Mouse (Mus musculus): ENCODE measurements around the gene Wdr82.
"Not testable (repeated sequence)": the region's sequence is repeated elsewhere in the genome, so short reads cannot be mapped to it uniquely, and the experiment has no call there.

Wdr82 gene

GRCm38 (mm10) chr9:106160426-106160825 lies 10.3 kb upstream of the Wdr82 start:
- in situ Hi-C loops (cut with MseI, MboI) = no loop called here

- in situ Hi-C loops (cut with MseI, MboI) = no loop called here
These were observed 4.0 kb upstream of the Wdr82 start for GRCm38 (mm10) chr9:106166709-106167108.

- in situ Hi-C loops (cut with MseI, MboI) = no loop called here
These were observed 3.5 kb upstream of the Wdr82 start for GRCm38 (mm10) chr9:106167241-106167640.

GRCm38 (mm10) chr9:106167703-106168102 lies 3.0 kb upstream of the Wdr82 start:
- in situ Hi-C loops (cut with MseI, MboI) = no loop called here

- in situ Hi-C loops (cut with MseI, MboI) = not testable (repeated sequence)
These were observed 1.7 kb upstream of the Wdr82 start for GRCm38 (mm10) chr9:106169006-106169405.

- in situ Hi-C loops (cut with MseI, MboI) = no loop called here
These were observed 811 bp upstream of the Wdr82 start for GRCm38 (mm10) chr9:106169917-106170316.

- in situ Hi-C loops (cut with MseI, MboI) = no loop called here
These were observed 824 bp downstream of the Wdr82 start for GRCm38 (mm10) chr9:106171346-106172158.

- in situ Hi-C loops (cut with MseI, MboI) = no loop called here
These were observed 1.8 kb downstream of the Wdr82 start for GRCm38 (mm10) chr9:106172527-106172926.

- in situ Hi-C loops (cut with MseI, MboI) = no loop called here
These were observed 2.6 kb downstream of the Wdr82 start for GRCm38 (mm10) chr9:106173363-106173762.

GRCm38 (mm10) chr9:106175552-106176200 lies 4.9 kb downstream of the Wdr82 start:
- in situ Hi-C loops (cut with MseI, MboI) = no loop called here

GRCm38 (mm10) chr9:106176769-106177168 lies 6.0 kb downstream of the Wdr82 start:
- in situ Hi-C loops (cut with MseI, MboI) = no loop called here

- in situ Hi-C loops (cut with MseI, MboI) = no loop called here
These were observed 7.1 kb downstream of the Wdr82 start for GRCm38 (mm10) chr9:106177799-106178198.

GRCm38 (mm10) chr9:106179454-106179853 lies 8.7 kb downstream of the Wdr82 start:
- in situ Hi-C loops (cut with MseI, MboI) = no loop called here

GRCm38 (mm10) chr9:106179964-106180363 lies 9.2 kb downstream of the Wdr82 start:
- in situ Hi-C loops (cut with MseI, MboI) = no loop called here

GRCm38 (mm10) chr9:106182146-106182545 lies 11.4 kb downstream of the Wdr82 start:
- in situ Hi-C loops (cut with MseI, MboI) = no loop called here

GRCm38 (mm10) chr9:106183996-106184395 lies 13.3 kb downstream of the Wdr82 start:
- in situ Hi-C loops (cut with MseI, MboI) = no loop called here

GRCm38 (mm10) chr9:106191355-106191754 lies 20.6 kb downstream of the Wdr82 start:
- in situ Hi-C loops (cut with MseI, MboI) = no loop called here

GRCm38 (mm10) chr9:106192024-106192423 lies 21.3 kb downstream of the Wdr82 start:
- in situ Hi-C loops (cut with MseI, MboI) = no loop called here

GRCm38 (mm10) chr9:106192998-106193397 lies 22.3 kb downstream of the Wdr82 start:
- in situ Hi-C loops (cut with MseI, MboI) = no loop called here

GRCm38 (mm10) chr9:106193930-106194807 lies 23.4 kb downstream of the Wdr82 start:
- in situ Hi-C loops (cut with MseI, MboI) = no loop called here

- in situ Hi-C loops (cut with MseI, MboI) = no loop called here
These were observed 25.0 kb downstream of the Wdr82 start for GRCm38 (mm10) chr9:106195693-106196092.

GRCm38 (mm10) chr9:106197081-106197713 lies 26.5 kb downstream of the Wdr82 start:
- in situ Hi-C loops (cut with MseI, MboI) = no loop called here

Measured in mouse trophoblast stem cell (cell line).